Mouse (Mus musculus): ENCODE results near the gene Mpig6b.

- TF ChIP-seq CTCF (IDR thresholded peaks at IDR 0.05; ENCODE audit: borderline replicate concordance, extremely low read depth, insufficient read depth, insufficient read length) (peak; percentile 74), POLR2A (IDR thresholded peaks at IDR 0.05; ENCODE audit: borderline replicate concordance, extremely low read depth, insufficient read depth, insufficient read length, poor library complexity, severe bottlenecking) (peak; percentile 33; the same call in 1 of the 2 replicates)
These were observed 6.8 kb downstream of the Mpig6b start, which contains the start of gene Ddah2 for GRCm38 (mm10) chr17:35058911-35059892.

All from brain, embryonic 14.5 days (tissue).